Mouse (Mus musculus) neural tube, embryonic 13.5 days (tissue): Measurements from ENCODE around the gene Kcnc4. TPM values are rescaled to one million over a fixed set of nuclear protein-coding genes. Genes with fewer than 3 reads are reported as not detected.

Experiments
- ATAC-seq: fragments of 200-750 bp; cut with Nextera tagmentation; 2 replicates; pipeline ENCODE4 v1.8.0; 2017; ENCODE audit warnings: low read depth, mild to moderate bottlenecking, moderate TSS enrichment, moderate library complexity
- H3K27ac ChIP-seq: fragments of 300-500 bp; sonication (generic); replicated peaks from 2 replicates; pipeline ENCODE4 v1.5.1; 2015; ENCODE audit warnings: moderate library complexity, mild to moderate bottlenecking, inconsistent platforms
- H3K27me3 ChIP-seq: fragments of 300-500 bp; sonication (generic); 2 replicates; pipeline ENCODE4 v1.6.1; 2015; ENCODE audit warnings: mild to moderate bottlenecking, inconsistent platforms
- H3K36me3 ChIP-seq: fragments of 300-500 bp; sonication (generic); 2 replicates; pipeline ENCODE4 v1.6.1; 2015; ENCODE audit warnings: mild to moderate bottlenecking, inconsistent platforms
- H3K4me1 ChIP-seq: fragments of 300-500 bp; sonication (generic); replicated peaks from 2 replicates; pipeline ENCODE4 v1.6.1; 2015; ENCODE audit warnings: inconsistent platforms
- H3K4me2 ChIP-seq: fragments of 300-500 bp; sonication (generic); 2 replicates; pipeline ENCODE4 v1.6.1; 2015; ENCODE audit warnings: inconsistent platforms, mild to moderate bottlenecking, moderate library complexity
- H3K4me3 ChIP-seq: fragments of 300-500 bp; sonication (generic); 2 replicates; pipeline ENCODE4 v1.5.1; 2015; ENCODE audit warnings: mild to moderate bottlenecking, inconsistent platforms
- H3K9ac ChIP-seq: fragments of 300-500 bp; sonication (generic); 2 replicates; pipeline ENCODE4 v1.6.1; 2015; ENCODE audit warnings: moderate library complexity, mild to moderate bottlenecking, inconsistent platforms
- H3K9me3 ChIP-seq: fragments of 300-500 bp; sonication (generic); 2 replicates; pipeline ENCODE4 v1.6.1; 2016; ENCODE audit warnings: inconsistent platforms
- WGBS: fragments of 180-500 bp; shearing (Covaris S2); methylation state at CpG from one replicate; pipeline ENCODE4 v1.1.7; 2015; 5-methylcytosine and 5-hydroxymethylcytosine counted together
- polyA plus RNA-seq: library from polyadenylated mRNA; unstranded; fragments of >200 nt; fragmentation: Nextera tagmentation; extraction: Ambion mirVana; gene quantifications from 2 replicates; pipeline ENCODE4 v1.2.1, GENCODE M21; 2015

Kcnc4 gene
- polyA plus RNA-seq, 1 experiment from 2014 or later, result 1.8 TPM

DNA sequence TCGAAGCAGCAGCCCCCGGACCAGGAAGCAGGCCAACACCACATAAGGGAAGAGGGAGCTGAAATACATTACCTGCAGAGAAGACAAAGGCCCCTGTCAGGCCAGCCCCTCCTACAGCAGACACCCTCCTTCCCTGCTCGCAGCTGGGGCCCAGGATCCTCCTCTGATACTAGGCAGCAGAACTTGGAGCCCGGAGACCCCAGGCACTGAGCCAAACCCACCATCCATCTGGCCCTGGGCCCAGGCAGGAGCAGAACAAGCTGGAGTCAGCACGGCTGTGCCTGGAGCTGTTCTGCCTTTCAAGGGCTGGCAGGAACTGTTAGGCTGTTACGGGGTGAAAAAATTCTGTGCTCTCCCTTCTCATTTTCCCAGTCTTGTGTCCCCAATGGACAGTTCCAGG lies 32.1 kb upstream of the Kcnc4 start:
- H3K4me3 ChIP-seq, result no peak overlapping the region
- no peaks in the 10 kb centered on the region for H3K36me3 ChIP-seq
- peak overlapping the region; percentile 9; the same call in 1 of the 2 replicates for H3K9ac ChIP-seq
- H3K9me3 ChIP-seq, result no peaks in the 10 kb centered on the region
- H3K4me2 ChIP-seq, result no peak overlapping the region
- peaks cover 36% of the 10 kb centered on the region for H3K4me1 ChIP-seq
- 25% methylated on average over 6 of the region's 6 CpGs for WGBS
- peaks cover 17% of the 10 kb centered on the region for H3K27me3 ChIP-seq
- peak; percentile 86 for ATAC-seq
- H3K27ac ChIP-seq, result peak overlapping the region; percentile 80

DNA sequence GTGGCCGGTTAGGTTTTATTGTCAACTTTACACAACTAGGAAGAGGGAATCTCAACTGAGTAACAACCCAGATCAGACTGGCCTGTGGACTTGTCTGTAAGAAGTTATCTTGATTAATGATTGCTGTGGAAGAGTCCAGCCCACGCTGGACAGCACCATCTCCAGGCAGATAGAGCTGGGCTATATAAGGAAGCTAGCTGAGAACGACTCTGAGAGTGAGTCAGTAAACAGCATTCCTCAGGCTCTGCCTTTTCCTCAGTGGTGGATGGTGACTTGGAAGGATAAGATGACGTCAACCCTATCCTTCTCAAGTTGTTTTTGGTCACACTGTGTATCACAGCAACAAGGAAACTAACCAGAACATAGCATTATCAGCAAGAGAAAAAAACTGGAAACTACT lies 29.3 kb upstream of the Kcnc4 start:
- Histone ChIP-seq H3K9ac (no peak overlapping the region), H3K27ac (no peak overlapping the region), H3K36me3 (no peaks in the 10 kb centered on the region), H3K4me3 (no peak overlapping the region), H3K27me3 (peaks cover 15% of the 10 kb centered on the region; the same call in 1 of the 2 replicates), H3K4me1 (peaks cover 29% of the 10 kb centered on the region), H3K4me2 (no peak overlapping the region), H3K9me3 (no peaks in the 10 kb centered on the region)
- 65% methylated on average over 4 of the region's 4 CpGs for WGBS
- no peak for ATAC-seq

DNA sequence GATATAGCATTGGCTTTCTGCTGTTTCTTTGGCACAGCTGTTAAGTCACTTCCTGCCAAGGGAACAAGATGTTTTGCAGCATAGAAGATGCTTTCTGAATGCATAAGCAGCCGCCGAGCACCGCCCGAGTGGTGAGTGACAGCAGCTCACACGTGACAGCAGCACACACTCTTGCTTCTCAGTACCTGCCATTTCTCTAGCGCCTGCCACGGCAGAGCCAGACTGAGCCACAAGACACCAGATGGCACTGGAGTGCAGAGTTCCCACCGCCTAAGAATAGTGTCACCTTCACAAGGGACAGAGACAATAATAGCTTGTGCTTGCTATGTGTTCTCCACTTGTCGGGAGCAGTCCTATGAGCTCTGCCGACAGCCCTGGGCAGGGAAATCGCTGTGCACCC lies 23.9 kb upstream of the Kcnc4 start:
- no peaks in the 10 kb centered on the region for H3K9me3 ChIP-seq
- H3K4me3 ChIP-seq, result no peak overlapping the region
- H3K36me3 ChIP-seq, result no peaks in the 10 kb centered on the region
- H3K4me2 ChIP-seq, result no peak overlapping the region
- 33% methylated on average over 11 of the region's 11 CpGs for WGBS
- no peak overlapping the region for H3K9ac ChIP-seq
- H3K27me3 ChIP-seq, result peaks cover 6% of the 10 kb centered on the region; the same call in 1 of the 2 replicates
- peak; percentile 93 for ATAC-seq
- H3K27ac ChIP-seq, result 0 out of 2 replicates have a peak overlapping the region, but pooled peaks have one; percentile 52
- H3K4me1 ChIP-seq, result peaks cover 14% of the 10 kb centered on the region

DNA sequence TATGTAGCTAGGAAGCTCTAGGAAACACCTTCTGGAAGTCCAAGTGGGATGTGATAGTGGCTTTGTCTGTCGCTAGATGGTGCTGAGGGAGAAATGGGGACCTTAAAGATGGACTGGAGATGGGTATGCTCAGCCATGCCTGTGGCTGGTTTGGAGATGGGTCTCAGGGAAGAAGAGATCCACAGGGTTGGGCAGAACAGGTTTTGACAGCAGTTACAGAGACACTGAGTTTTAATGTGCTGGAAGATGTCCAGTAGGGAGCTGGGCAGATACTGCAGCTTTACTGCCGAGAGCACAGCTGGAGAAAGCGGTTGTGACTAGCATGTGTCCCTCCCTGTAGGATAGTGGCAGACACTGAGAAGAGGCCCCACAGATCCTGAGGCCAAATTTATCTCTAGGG lies 21.3 kb upstream of the Kcnc4 start:
- Histone ChIP-seq H3K27me3 (peaks cover 6% of the 10 kb centered on the region; the same call in 1 of the 2 replicates), H3K27ac (no peak overlapping the region), H3K9me3 (no peaks in the 10 kb centered on the region), H3K4me2 (no peak overlapping the region), H3K4me1 (peaks cover 14% of the 10 kb centered on the region), H3K36me3 (no peaks in the 10 kb centered on the region), H3K4me3 (no peak overlapping the region), H3K9ac (no peak overlapping the region)
- ATAC-seq, result no peak
- 35% methylated on average over 3 of the region's 3 CpGs for WGBS

DNA sequence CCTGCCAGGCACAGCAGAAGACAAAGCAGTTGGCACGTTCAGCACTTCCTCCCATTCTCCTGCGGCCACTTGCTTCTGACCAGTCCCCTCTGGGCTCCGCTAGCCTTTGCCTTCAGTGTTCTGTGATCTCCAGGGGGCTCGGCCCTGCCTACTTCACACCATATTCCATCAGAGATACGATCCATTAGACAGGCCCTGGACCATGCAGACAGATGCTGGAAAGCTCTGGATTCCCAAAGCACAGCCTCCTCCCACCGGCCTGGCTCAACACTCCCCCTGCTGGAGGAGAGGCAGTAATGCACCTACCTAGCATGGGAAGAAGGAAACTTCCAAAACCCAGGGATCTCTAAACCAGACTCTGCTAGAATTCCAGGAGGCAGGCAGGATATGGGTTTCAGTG lies 12.8 kb upstream of the Kcnc4 start:
- peaks cover 7% of the 10 kb centered on the region for H3K4me1 ChIP-seq
- H3K4me2 ChIP-seq, result 0 out of 2 replicates have a peak overlapping the region, but pooled peaks have one; percentile 6
- peaks cover 11% of the 10 kb centered on the region for H3K27me3 ChIP-seq
- no peaks in the 10 kb centered on the region for H3K36me3 ChIP-seq
- H3K27ac ChIP-seq, result peak overlapping the region; percentile 34; the same call in 1 of the 2 replicates
- no peaks in the 10 kb centered on the region for H3K9me3 ChIP-seq
- ATAC-seq, result peak; percentile 81
- no peak overlapping the region for H3K4me3 ChIP-seq
- WGBS, result 22% methylated on average over 6 of the region's 6 CpGs
- H3K9ac ChIP-seq, result peak overlapping the region; percentile 34; the same call in 1 of the 2 replicates

DNA sequence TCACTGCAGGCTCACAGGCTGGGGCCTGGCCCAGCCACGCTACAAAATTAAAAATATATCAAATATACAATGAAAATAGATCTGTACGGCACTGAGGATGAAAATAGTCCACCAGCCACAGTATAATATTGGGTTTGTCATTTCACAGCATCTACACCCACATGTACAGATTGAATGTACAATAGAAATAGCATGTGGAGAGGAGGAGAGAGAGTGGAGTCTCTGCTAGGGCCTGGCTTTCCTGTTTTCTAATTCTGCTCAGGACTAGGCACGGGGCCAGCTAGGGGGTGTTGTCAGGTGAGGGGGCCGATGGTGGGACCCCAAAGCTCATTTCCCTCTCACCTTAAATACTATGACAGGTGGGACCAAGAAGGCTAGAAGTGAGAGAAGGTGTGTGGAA lies 9.7 kb upstream of the Kcnc4 start:
- Histone ChIP-seq H3K9ac (no peak overlapping the region), H3K4me2 (no peak overlapping the region), H3K27ac (no peak overlapping the region), H3K9me3 (no peaks in the 10 kb centered on the region), H3K4me3 (no peak overlapping the region), H3K4me1 (peaks cover 7% of the 10 kb centered on the region), H3K36me3 (no peaks in the 10 kb centered on the region), H3K27me3 (peaks cover 34% of the 10 kb centered on the region)
- no peak for ATAC-seq
- 82% methylated on average over 4 of the region's 4 CpGs for WGBS

DNA sequence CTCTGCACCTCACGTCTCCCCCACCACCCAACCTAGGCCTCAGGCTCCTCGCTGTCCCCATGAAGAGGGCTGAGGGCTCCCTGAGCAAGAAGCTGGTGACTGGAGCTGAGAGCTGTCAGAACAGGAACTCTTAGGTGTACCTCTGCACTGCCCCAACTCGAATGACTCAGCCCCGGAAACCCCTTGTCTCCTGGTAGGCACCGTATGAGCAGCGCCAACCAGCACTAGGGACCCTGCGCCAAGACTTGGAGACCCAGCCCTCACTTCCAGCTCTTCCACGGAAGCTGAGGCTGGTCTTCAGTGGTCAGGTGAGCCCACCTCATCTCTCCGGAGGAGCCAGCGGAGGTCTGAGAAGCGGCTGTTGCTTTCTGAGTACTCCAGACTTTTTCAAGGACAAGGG lies 8.8 kb upstream of the Kcnc4 start:
- Histone ChIP-seq H3K27me3 (peaks cover 43% of the 10 kb centered on the region), H3K9ac (no peak overlapping the region), H3K4me2 (no peak overlapping the region), H3K4me1 (peaks cover 7% of the 10 kb centered on the region), H3K36me3 (no peaks in the 10 kb centered on the region), H3K9me3 (no peaks in the 10 kb centered on the region), H3K27ac (no peak overlapping the region), H3K4me3 (no peak overlapping the region)
- ATAC-seq, result no peak
- WGBS, result 86% methylated on average over 11 of the region's 11 CpGs

DNA sequence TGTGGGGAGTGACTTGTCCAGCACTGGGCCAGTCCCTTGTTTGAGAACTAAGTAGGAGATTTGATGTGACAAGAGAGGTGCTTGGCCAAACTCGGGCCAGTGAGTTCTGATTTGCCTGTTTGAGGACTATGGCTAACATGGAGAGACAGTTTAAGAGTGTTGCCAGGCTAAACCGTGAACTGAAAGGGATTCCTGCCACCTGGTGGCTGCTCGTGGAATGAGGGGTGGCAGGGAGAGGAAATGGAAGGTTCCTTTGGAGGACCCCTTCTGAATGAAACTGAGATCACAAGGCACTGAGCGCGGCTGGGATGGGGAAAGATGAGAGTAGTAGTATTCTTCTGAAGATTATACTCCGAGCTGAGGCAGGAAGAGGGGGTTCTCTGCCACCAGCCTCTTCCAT lies 7.2 kb upstream of the Kcnc4 start:
- no peaks in the 10 kb centered on the region for H3K4me1 ChIP-seq
- H3K9me3 ChIP-seq, result no peaks in the 10 kb centered on the region
- no peak overlapping the region for H3K27ac ChIP-seq
- H3K9ac ChIP-seq, result no peak overlapping the region
- WGBS, result 9% methylated on average over 6 of the region's 6 CpGs
- H3K4me2 ChIP-seq, result no peak overlapping the region
- no peaks in the 10 kb centered on the region for H3K36me3 ChIP-seq
- no peak; the same call in 1 of the 2 replicates for ATAC-seq
- peaks cover 58% of the 10 kb centered on the region for H3K27me3 ChIP-seq
- H3K4me3 ChIP-seq, result no peak overlapping the region

DNA sequence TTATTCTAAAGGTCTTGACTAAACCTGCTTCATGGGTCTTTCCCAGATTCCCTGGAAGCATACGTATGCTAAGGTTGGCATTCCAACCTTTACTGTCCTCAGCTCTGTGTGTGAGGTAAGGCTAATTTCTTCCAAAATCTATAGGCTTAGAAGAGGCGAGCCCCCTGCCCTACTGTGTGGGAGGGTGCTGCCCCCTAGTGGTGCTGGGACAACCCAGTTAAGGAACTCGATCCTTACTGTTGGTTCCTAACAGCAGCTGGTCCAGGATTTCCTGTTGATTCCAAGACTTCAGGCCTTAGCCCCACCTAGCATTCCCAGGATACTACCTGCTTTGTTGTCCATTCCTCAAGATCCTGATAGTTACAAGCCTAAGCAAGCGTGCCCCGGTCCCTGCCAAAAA lies 2.8 kb upstream of the Kcnc4 start:
- Histone ChIP-seq H3K27me3 (peaks cover 91% of the 10 kb centered on the region), H3K9ac (no peak overlapping the region), H3K9me3 (no peaks in the 10 kb centered on the region), H3K4me2 (no peak overlapping the region), H3K4me3 (no peak overlapping the region), H3K36me3 (no peaks in the 10 kb centered on the region), H3K27ac (no peak overlapping the region), H3K4me1 (peaks cover 28% of the 10 kb centered on the region)
- ATAC-seq, result no peak
- 16% methylated on average over 5 of the region's 5 CpGs for WGBS

DNA sequence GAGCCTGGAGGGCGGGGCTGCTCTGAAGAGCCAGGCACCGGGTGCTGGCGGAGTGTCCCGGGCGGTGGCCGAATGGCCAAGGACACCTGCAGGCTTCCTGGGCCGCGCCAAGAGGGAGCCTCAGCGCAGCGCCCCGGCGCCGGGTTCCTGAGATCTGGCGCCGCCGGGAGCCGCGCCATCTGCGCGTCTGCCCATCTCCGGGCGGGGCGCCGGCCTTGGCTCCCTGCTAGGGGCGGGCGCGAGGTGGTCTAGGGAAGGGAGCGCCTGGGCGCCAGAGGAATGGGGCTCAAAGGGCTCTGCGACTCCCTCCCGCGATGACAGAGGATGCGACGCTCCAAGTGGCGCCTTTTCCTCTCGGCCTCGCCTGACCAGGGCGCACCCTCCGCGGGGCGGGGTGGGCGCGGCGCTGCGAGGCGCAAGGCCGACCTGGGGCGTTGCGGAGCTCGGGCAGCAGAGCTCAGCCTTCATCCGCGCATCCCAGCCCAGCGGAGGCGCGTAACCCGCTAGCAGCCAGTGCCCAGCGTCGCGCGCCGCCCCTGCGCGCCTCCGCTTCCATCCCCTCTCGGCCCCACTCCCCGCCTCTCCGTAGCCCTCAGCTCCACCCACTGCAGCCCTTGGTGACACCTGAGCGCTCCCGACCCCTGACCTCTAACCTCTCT lies 550 bp upstream of the Kcnc4 start:
- no peaks in the 10 kb centered on the region for H3K36me3 ChIP-seq
- peak; percentile 62 for ATAC-seq
- under 1% methylated on average over 53 of the region's 69 CpGs for WGBS
- peak overlapping the region; percentile 54 for H3K4me3 ChIP-seq
- peak overlapping the region; percentile 93 for H3K4me2 ChIP-seq
- H3K27ac ChIP-seq, result no peak overlapping the region
- H3K27me3 ChIP-seq, result peaks cover 99% of the 10 kb centered on the region
- peaks cover 28% of the 10 kb centered on the region for H3K4me1 ChIP-seq
- H3K9me3 ChIP-seq, result no peaks in the 10 kb centered on the region
- H3K9ac ChIP-seq, result peak overlapping the region; percentile 75

DNA sequence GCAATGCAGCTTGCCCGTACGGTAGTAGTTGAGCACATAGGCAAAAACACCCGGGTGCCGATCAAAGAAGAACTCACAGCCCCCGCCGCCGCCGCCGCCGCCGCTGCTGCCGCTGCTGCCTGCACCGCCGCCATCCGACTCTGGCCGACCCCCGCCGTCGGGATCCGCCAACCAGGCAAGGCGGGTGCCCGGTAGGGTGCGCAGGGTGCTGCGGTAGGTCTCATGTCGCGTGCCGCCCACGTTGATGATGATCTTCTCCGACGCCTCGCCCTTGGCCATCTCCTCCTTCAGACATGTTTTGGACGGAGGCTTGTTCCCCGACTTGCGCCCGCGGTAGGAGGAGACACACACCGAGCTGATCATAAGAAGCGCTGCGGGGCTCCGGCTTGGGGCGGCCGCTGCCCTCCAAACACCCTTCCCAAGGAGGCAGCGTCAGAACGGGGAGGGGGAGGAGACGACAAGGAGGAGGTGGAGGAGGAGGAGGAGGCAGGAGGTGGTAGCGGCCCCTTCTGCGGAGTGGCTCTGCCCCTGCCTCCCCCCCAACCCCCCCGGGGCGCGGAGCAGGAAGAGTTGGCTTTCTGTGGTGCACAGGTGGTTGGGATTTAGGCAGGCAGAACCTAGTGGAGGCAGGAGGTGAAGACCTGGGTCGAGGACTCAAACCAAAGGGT lies 690 bp downstream of the Kcnc4 start:
- WGBS, result 0% methylated on average over 50 of the region's 51 CpGs
- Histone ChIP-seq H3K4me1 (peaks cover 28% of the 10 kb centered on the region), H3K9ac (peak overlapping the region; percentile 75), H3K4me3 (peak overlapping the region; percentile 54), H3K36me3 (no peaks in the 10 kb centered on the region), H3K9me3 (no peaks in the 10 kb centered on the region), H3K27me3 (peaks cover 99% of the 10 kb centered on the region), H3K4me2 (peak overlapping the region; percentile 93), H3K27ac (no peak overlapping the region)
- no peak for ATAC-seq

DNA sequence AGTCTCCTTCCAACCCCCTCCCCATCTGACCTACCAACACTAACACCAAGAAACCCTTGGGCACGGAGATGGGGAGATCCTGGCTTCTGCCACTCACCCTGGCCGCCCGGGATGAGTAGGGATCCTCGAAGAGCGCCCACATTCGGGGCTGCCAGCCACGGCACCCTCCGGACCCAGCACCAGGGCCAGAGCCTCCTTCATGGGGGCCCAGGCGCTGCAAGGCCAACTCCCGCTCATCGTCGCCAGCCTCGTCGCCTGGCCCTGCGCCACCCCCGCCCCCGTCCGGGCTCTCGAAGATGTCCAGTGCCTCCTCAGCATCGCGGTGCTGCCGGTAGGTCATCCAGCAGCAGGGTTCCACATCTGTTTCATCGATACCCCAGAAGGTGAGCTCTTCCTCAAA lies 1.2 kb downstream of the Kcnc4 start:
- H3K4me1 ChIP-seq, result peaks cover 28% of the 10 kb centered on the region
- ATAC-seq, result no peak
- peaks cover 99% of the 10 kb centered on the region for H3K27me3 ChIP-seq
- peak overlapping the region; percentile 75 for H3K9ac ChIP-seq
- peak overlapping the region; percentile 54 for H3K4me3 ChIP-seq
- no peak overlapping the region for H3K27ac ChIP-seq
- H3K36me3 ChIP-seq, result no peaks in the 10 kb centered on the region
- H3K9me3 ChIP-seq, result no peaks in the 10 kb centered on the region
- peak overlapping the region; percentile 93 for H3K4me2 ChIP-seq
- WGBS, result 2% methylated on average over 23 of the region's 23 CpGs
